Mouse (Mus musculus) ovary, adult 18-20 months (tissue): ENCODE measurements around the gene B9d1.
A peak's percentile ranks its signal among the peaks of the same experiment; 100 is the strongest.

Source experiments
- DNase-seq: peaks from one replicate; pipeline ENCODE4 v3.0.0; 2022; ENCODE audit warnings: low spot score, mixed read lengths

Gene B9d1

DNA sequence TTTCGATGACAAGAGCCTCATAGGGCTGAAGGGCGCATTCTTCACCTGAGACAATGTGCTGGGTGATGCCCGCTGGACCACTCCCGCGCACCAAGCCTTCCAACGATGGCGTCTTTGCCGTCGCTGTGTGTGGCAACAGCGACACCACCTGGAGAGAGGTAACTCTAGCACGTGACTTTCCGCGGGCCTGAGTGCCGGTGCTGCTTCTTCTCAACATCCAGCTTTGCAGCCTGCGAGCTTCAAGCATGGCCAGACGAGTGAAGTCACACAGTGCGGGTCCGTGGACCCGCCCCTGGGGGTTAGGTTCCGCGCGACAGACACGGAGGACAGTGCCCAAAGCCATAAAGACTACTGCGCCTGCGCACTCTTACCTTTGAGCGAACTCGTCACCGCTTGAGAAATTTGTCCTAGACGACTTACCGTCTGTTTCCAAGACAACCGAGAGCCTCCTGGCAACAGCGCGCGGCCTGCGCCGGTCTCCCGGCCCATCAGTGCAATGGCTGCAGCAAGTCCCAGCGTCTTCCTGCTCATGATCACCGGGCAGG, at the start of gene B9d1:
Gene B9d1, plus strand, starts transcription at position 432 of the 545 bp plus-strand sequence.
- DNase-seq = peak; percentile 90

DNA sequence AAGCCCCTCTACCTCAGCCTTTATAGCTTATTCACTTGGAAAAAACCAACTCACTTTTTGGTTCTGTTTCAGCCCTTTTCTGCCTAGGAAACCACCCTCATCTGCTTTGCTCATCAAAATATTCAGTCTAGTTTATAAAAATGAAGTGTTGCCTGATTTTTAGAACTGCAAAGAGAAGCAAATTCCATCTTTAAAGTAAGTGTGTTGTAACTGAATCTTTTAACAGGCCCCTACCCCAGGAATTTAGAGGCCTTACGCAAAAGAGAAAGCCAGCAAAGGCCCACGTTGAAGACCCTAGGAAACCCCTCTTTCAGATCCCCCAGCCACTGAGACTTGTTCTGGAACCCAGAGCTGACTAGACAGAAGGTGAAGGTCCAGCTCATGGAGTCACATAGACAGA, 40.9 kb upstream of the B9d1 start:
- no peak for DNase-seq

DNA sequence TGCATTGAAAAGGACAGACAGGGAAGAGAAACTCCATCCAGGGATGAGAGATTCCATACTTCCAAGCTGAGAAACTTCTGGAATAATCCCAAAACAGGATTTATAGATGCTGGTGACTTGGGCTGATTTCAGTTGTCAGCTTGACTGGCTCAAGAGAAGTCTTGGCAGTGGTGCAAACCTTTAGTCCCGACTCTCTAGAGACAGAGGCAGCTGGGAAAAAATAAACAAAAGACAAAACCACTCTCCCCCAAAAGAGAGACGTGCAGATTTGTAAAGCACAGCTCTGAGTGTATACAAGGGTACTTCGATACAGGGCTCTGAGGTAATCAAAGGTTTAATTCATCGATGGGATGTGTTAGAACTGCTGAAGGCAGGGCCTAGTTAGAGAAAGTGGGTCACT, 39.5 kb upstream of the B9d1 start:
- DNase-seq = no peak

DNA sequence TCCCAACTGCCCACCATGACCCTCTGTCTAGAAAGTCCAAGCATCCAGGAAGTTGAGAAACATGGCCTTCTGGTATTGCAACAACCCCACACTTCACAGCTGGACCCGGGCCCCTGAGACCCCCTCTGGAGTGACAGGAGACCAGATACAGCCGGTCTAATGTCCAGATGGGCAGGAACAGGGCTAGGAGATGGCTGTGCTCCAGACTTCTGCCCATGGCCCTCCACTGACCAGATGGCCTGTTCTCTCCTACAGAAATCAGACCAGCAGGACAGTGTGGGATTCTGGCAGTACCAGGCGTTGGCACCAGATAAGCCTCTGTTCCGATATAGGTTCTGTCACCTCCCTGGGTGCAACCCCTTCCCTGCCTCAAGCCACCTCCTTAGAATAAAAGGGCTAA, 36.4 kb upstream of the B9d1 start:
- no peak for DNase-seq

DNA sequence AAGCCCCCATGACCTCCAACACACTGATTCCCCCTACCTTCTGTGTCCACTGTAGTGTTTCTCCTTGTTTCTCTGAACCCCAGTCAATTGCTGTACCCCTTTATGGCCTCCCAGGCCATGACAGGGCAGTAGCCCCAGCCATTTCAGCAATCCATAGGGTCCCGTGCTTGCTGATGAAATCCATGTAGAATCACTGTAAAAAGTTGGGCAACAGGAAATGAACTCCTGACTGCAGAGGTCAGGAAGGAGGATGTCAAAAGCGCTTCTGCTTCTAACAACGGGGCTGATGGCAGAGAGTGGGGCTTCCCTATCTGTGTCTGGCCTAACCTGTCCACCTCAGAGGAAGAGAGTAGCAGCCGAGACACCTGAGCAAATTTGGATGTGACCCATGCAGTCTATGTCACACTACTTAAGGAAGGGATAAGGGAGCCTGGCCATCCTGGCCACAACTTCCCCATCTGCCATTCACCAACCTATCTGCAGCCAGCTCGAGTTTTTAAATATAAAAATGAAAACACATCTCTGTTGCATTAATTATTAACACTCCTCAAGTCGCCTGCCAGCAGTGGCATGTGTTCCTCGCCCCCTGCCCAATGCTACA, 35.5 kb upstream of the B9d1 start:
- no peak for DNase-seq

DNA sequence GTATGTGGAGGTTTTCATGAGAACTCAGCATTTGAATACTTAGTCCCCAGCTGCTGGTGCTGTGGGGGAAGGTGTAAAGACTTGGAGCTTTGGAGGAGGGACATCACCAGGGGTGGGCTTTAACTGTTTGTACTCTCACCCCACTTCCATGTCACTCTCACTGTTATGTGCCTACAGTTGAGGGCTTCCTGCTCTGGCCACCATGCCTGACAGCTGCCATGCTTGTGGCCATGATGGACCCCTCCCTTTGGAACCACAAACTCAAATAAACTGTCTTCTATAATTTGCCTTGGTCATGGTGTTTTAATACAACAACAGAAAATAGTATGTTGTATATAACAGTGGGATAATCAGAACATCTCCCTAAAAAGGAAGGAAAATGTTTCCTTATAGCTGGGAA, 34.1 kb upstream of the B9d1 start:
- no peak for DNase-seq

DNA sequence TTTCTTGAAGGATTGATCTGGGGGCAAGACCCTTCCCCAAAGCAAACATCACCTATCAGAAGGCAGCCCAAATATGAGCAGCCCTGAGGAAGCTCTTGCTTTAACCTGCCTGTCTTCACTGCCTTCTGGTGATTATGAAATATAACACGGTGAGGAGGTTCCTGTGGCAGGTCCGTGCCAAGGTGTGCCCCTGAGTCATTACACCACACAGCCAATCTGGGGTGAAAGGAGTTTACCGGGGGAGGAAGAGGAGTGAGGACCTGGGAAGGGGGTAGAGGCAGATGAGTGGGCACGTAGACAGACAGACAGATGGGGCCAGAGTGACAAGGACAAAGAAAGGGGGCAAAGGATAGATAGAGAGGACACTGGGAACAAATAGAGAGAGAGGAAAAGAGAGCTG, 31.3 kb upstream of the B9d1 start:
- DNase-seq = no peak

DNA sequence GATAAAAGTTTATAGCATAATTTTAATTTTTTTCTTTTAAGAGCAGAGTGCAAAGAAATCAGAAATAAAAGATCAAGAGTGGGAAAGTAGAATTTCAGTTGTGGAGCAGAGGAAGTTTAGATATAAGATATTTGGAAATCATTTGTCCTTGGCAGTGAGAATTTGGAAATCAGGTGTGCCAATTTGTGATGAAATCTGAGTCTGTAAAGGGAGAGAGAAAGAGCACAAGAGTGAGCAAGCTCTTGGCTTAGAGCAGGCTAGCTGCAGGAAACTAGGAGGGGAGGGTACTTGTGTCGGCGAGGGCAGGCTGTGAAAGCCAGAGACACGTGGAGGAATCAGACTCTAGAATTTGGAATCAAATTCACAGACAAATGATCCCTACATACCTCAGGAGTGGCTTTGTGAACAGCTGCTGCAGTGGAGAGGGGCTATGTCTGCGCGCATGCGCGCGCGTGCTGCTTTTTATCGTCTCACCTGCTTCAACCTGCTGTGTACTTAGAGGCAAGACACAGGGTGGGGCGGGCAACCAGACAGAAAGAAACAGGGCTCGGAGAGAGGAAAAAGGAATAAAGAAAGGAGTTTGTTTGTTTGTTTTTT, 28.1 kb upstream of the B9d1 start:
- DNase-seq = no peak

DNA sequence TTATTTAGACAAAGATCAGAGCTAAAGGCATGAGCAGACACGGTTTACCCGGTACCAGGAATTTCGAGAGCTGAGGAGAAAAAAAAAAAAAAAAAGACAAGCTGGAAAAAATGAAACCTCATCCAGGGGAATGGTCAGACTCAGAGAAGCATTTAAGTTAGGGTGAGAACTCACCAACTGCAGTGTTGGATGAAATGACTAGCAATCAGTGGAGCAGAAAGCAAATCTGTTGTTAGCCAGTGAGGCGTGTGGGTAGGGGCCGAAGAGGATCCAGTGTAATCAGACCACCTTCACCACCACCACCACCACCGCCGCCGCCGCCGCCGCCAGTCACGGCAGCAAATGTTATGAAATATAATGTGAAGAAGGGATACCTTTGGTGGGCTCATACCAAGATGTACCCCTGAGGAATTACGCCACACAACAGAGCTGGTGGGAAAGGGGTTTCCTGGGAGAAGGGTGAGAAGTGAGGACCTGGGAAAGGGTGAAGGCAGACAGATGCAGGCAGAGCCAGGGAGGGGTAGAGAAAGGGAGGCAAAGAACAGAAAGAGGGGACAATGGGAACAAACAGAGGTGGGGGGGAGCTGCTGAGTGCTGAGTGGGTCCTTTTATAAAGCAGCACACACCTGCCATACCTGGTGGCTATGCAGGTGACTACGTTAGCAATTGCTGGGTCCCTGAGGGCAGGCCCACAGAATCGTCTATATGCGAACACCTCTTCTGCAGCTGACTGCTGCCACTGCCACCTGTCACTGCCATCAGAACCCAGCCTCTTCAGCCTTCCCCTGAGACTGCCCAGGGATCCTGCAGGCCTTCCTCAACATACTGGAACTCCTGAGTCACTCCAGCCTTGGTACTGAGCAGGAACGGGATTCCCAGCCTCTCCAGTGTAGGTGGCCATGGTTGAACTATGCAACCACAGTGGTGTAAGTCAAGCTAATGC, 27.1 kb upstream of the B9d1 start:
- no peak for DNase-seq

DNA sequence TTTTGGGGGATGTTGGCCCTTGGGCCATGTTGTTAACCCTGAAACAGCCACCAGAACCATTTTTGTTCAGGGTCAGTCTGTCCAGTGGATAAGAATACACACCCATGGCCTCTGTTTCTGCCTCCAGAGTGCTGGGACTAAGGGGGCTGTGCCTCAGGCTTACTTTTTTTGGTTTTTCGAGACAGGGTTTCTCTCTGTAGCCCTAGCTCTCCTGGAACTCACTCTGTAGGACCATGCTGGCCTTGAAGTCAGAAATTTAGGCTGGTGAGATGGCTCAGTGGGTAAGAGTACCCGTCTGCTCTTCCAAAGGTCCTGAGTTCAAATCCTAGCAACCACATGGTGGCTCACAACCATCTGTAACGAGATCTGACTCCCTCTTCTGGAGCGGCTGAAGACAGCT, 26.2 kb upstream of the B9d1 start:
- no peak for DNase-seq

DNA sequence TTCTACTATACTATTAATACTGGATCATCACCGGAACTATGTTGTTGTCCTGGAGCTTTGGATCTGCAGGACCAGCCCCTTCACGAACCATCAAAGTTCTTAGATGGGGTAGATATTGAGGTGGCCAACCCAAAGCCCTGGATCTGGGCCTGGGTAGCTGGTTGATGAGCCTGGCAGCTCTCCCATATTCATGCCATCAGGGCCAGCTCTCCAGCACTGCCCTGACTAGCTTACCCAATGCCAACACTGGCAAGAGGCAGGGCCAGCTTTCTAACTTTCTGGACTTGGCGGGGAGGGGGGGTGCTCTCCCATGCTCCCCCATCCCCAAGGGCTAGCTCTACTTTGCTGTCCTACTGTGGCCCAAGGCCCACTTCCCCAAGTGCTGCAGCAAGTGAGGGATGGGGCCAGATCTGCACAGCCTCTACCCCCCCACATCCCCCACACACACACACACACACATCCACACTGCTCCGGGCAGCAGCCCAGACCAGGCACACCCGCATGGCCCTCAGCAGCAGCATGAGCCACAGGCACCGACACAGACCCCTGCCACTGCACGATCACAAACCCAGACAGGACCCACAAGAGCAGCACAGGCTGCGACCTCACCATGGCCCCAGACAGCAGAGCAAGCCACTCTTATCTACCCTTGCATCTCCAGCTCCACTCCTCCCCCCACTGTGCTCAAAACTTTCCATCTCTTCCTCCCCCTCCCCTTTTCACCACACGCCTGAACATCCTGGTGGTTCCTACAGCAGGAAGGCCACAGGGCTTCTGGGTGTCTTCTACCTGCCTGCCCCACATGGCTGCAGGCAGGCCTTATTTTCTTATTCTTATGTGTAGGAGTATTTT, 23.5 kb upstream of the B9d1 start:
- DNase-seq = no peak

DNA sequence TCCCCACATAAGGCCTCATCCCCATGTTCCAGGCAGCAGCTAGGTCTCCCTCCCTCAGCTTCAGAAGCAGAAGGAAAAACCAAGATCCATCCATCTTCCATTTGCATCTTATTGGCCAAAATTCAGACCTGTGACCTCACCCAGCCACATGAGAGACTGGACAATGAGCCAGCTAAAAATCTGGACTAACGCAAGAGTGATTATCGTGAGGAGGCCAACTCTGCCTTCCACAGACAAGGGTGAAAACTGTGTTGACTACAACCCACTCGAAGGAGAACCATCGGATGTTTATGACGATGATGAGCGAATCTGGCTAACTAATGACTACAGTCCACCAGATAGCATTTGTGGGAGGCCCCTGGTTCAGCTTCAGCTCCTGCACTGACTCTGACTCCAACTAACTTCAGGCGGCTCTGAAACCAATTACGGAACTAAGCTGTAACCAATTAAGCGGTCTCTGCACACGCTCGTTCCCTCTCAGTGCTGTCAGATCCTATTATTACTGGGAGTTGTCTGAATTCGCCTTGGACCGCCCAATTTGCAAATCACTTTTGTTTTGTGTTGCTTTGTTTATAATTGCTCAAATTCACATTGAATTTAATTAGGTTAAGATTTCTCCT, 21.6 kb upstream of the B9d1 start:
- no peak for DNase-seq

DNA sequence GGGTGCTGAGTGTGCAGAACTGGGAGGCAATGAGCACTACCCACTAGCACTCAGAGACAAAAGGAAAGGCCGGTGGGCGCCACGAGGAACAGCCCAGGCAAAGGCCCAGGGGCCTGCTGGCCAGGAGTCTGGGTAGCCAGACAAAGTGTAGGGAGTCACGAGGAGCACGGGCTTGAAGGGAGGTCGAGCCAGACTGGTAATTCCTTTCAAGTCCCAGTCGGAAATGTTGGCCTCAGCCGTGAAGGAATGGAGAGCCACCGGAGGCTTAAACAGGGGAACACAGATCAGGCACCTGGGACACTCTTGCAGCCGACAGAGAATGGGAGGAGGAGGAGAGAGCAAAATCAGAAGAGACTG, 20.7 kb upstream of the B9d1 start:
- DNase-seq = no peak

DNA sequence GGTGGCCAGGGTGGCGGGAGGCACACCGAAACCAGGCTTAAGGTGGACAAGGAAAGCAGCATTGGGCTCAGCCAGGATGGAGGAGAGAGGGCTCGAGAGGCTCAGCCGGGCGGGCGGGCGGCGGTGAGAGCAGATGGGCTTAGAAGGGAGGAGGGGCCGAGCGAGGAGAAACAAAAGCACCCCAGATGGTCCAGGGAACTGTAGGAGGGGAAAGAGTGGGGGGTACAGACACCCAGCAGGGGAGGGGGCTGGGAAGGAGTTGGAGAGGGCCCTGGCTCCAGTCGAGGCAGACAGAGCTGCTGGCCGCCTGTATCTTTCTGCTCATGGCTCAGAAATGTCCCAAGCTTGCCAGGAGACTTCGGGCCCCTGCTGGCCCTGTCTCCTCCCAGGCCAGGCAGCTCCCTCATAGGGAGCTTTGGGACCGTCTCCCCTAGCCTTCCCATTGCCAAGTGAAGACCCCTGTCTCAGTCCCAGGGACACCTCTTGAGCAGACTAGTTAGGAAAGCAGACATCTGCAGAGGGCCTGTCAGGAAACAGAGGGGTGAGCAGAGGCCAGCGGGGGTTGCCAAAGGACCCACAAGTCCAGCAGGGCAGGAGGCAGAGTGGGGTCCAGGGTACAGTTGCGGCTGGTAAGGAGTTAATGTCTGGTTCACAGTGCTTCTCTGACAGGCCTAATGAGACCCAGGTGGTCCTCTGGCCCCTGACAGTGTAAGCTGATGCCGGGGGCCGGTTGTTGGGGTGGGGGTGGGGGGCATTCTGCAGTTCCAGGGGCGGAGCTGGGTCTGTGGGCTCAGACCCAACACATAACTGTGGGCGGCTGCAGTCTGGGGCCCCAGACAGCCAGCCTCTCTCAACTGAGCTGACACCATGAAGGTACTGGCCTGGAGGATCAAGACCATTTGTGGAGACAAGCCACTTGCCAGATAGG, 20.1 kb upstream of the B9d1 start, which contains the start of gene Mfap4:
Gene Mfap4, plus strand, starts transcription at position 819 of the 928 bp plus-strand sequence.
- DNase-seq = no peak

DNA sequence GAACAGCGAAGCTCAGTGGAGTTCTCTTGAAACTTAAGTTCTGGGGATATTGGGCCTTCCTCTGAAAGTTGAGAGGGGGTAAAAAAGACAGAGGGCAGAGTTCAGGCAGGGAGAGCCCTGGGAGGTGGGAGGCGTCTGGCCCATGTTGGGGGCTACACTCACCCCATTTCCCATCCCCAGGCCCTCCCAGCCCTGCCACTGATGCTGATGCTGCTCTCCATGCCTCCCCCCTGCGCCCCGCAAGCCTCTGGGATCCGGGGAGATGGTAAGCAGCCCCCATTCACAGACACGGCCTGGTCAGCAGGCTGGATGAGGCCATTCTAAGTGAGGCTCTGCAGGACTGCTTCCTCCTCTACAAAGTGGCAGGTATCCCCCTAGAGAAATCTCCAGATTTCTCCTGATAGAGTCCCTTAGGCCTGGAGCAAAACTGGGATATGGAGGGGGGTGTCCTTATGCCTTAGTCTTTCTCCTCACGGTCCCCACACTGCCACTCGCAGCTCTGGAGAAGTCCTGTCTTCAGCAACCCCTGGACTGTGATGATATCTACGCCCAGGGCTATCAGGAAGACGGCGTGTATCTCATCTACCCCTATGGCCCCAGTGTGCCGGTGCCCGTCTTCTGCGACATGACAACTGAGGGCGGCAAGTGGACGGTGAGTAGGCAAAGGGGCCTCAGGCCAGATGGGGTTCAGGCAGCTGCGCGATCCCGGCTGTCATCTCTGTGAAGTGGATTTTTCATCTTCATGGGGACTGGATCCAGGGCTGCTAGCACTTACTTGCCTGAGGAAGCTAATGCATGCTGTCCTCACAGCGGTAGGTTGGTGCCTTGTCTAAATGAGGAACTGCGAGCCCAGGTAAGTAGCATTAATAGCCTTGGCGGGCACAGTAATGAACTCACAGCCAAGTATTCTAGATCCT, 19.1 kb upstream of the B9d1 start:
- no peak for DNase-seq

DNA sequence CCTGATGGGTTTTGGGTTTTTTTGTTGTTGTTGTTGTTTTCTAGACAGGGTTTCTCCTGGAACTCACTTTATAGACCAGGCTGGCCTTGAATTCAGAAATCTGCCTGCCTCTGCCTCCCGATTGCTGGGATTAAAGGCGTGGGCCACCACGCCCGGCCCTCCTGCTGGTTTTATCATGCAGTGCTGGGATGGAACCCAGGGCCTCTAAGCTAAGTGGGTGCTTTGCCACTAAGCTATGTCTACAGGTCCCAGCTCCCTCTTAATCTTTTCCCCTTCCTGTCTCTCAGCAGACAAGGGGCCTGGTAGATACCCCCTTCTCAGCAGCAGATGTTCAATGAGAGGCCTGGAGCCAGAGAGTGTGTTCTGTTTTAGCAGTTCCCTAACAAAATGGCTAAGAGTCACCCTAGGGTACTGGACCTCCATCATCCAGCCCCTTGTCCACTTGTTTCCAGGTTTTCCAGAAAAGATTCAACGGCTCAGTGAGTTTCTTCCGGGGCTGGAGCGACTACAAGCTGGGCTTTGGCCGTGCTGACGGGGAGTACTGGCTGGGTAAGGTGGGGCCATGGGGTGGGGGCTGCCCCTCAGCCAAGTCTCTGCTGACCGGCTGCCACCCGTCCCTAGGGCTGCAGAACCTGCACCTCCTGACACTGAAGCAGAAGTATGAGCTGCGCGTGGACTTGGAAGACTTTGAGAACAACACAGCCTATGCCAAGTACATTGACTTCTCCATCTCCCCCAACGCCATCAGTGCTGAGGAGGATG, 18.3 kb upstream of the B9d1 start:
- no peak for DNase-seq

DNA sequence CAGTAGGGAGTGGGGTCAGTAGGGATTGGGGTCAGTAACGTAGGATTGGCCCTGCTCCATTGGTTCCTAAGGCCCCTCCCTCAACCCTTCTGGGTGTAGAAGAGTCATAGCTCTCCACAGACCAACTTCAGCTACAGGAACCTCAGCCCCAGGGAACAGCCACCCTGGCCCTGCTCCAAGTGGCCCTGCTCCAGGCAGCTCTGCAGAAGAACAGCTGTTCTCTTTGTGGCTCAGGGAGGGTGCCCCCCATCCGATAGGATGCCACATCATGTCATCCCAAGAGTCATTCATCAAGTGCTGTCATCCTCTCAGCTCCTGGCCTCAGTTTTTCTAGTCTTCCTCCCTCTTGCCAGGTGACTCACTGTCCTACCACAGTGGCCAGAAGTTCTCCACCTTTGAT, 17.5 kb upstream of the B9d1 start:
- DNase-seq = peak; percentile 38

DNA sequence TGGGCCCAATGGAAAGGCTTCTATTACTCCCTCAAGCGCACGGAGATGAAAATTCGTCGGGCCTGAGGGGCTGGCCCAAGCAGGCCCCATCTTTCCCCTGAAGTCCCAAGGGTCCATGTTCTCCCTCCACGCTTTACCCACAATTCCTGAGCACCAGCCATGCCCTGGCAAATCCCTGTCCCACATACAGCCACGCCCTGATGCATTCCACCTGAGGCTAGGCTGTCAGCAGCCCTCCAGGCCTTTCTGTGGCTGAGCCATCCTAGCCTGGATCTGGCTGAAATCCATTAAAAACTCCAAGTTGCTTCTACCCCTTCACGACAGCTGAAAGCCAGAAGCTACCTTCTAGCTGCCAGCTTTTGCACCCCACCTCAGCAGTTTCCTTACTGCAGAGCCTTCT, 17.0 kb upstream of the B9d1 start:
- DNase-seq = no peak

DNA sequence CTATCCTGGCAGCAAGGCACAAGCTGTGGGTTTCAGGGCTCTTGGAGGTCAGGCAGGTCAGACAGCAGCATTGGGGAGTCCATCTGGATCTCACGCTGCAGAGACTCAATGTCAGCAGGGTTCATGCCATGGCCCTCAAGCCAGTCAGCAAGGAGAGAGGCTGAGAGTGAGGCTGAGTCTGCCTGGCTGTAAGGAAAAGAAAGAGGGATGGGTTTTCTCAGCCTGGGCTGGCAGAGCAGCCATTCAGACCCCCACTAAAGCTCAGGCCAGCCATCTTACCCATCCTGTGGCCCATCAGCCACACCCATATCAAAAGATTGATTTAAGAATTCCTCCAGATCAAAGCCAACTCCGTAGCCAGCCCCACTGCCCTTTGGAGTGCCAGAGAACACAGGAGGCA, 15.9 kb upstream of the B9d1 start:
- DNase-seq = no peak
